Mouse (Mus musculus): ENCODE data around the gene Lnx1. TPM values are rescaled to one million over a fixed set of nuclear protein-coding genes. Genes with fewer than 3 reads are reported as not detected.

The Lnx1 gene
- polyA plus RNA-seq, 1 experiment from 2014 or later, result 0.92 TPM

- H3K9ac ChIP-seq, result no peak overlapping the region
- H3K4me2 ChIP-seq, result no peak overlapping the region
- 57% methylated on average over 17 of the region's 17 CpGs for WGBS
- H3K4me3 ChIP-seq, result no peak overlapping the region
- H3K27ac ChIP-seq (ENCODE audit: poor library complexity, severe bottlenecking), result no peak overlapping the region
- 0 out of 2 replicates have a peak, but pooled peaks cover 3% of the 10 kb centered on the region for H3K4me1 ChIP-seq (replicated peaks)
- H3K9me3 ChIP-seq (replicated peaks), result no peaks in the 10 kb centered on the region
- H3K36me3 ChIP-seq, result no peaks in the 10 kb centered on the region
- H3K27me3 ChIP-seq (replicated peaks), result peaks cover 12% of the 10 kb centered on the region; the same call in 1 of the 2 replicates
- ATAC-seq (ENCODE audit: insufficient number of reproducible peaks, low FRiP score), result no peak
These were observed 70.2 kb downstream of the Lnx1 start for GRCm38 (mm10) chr5:74632369-74633114.

- H3K36me3 ChIP-seq, result no peaks in the 10 kb centered on the region
- H3K4me3 ChIP-seq, result no peak overlapping the region
- H3K4me1 ChIP-seq (replicated peaks), result peaks cover 17% of the 10 kb centered on the region
- no peak overlapping the region for H3K9ac ChIP-seq
- no peaks in the 10 kb centered on the region; the same call in 1 of the 2 replicates for H3K27me3 ChIP-seq (replicated peaks)
- ATAC-seq (ENCODE audit: insufficient number of reproducible peaks, low FRiP score), result no peak
- 88% methylated on average over 12 of the region's 12 CpGs for WGBS
- no peak overlapping the region for H3K27ac ChIP-seq (ENCODE audit: poor library complexity, severe bottlenecking)
- H3K4me2 ChIP-seq, result no peak overlapping the region
- no peaks in the 10 kb centered on the region for H3K9me3 ChIP-seq (replicated peaks)
These were observed 74.7 kb downstream of the Lnx1 start for GRCm38 (mm10) chr5:74628001-74628400.

GRCm38 (mm10) chr5:74624385-74624784 is 78.3 kb downstream of the Lnx1 start:
- Histone ChIP-seq H3K27me3 (replicated peaks) (no peaks in the 10 kb centered on the region), H3K4me2 (no peak overlapping the region), H3K27ac (ENCODE audit: poor library complexity, severe bottlenecking) (no peak overlapping the region), H3K9me3 (replicated peaks) (no peaks in the 10 kb centered on the region), H3K36me3 (no peaks in the 10 kb centered on the region), H3K4me1 (replicated peaks) (peaks cover 27% of the 10 kb centered on the region), H3K4me3 (no peak overlapping the region), H3K9ac (no peak overlapping the region)
- 41% methylated on average over 5 of the region's 5 CpGs for WGBS
- no peak for ATAC-seq (ENCODE audit: insufficient number of reproducible peaks, low FRiP score)

DNA sequence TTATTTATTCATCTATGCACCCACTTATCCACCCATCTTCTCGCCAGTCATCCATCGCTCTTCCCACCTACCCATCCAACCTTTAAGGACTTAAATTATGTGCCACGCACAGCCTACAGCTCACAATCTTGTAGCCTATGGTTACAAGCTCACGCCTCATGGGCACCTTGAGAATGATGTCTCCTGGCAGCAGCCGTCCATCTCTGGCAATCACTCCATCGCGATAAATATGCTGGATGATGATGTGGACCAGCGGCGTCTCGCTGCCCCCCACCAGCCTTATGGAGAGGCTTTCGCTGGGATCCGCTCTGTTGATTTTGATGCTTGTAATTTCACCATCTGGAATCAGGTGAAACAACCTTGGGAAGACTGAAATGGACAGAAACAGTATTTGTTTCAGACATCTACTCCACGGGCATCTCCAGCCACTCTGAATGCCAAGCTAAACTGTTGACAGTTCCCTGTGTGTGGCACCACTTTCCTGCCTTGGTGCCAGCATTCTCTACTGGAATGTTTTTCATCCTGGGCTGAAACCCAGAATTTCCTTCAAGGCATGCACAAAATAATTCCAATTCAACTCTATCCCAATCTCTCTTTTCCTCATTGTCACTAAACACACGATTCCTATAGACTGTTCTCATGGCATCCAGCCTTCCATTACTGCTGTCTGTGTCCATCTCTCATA is 79.3 kb downstream of the Lnx1 start:
- H3K27me3 ChIP-seq (replicated peaks), result no peaks in the 10 kb centered on the region
- no peaks in the 10 kb centered on the region for H3K36me3 ChIP-seq
- H3K27ac ChIP-seq (ENCODE audit: poor library complexity, severe bottlenecking), result no peak overlapping the region
- H3K9ac ChIP-seq, result no peak overlapping the region
- 86% methylated on average over 14 of the region's 14 CpGs for WGBS
- no peak overlapping the region for H3K4me2 ChIP-seq
- no peak overlapping the region for H3K4me3 ChIP-seq
- H3K4me1 ChIP-seq (replicated peaks), result peaks cover 24% of the 10 kb centered on the region
- H3K9me3 ChIP-seq (replicated peaks), result no peaks in the 10 kb centered on the region
- ATAC-seq (ENCODE audit: insufficient number of reproducible peaks, low FRiP score), result no peak

DNA sequence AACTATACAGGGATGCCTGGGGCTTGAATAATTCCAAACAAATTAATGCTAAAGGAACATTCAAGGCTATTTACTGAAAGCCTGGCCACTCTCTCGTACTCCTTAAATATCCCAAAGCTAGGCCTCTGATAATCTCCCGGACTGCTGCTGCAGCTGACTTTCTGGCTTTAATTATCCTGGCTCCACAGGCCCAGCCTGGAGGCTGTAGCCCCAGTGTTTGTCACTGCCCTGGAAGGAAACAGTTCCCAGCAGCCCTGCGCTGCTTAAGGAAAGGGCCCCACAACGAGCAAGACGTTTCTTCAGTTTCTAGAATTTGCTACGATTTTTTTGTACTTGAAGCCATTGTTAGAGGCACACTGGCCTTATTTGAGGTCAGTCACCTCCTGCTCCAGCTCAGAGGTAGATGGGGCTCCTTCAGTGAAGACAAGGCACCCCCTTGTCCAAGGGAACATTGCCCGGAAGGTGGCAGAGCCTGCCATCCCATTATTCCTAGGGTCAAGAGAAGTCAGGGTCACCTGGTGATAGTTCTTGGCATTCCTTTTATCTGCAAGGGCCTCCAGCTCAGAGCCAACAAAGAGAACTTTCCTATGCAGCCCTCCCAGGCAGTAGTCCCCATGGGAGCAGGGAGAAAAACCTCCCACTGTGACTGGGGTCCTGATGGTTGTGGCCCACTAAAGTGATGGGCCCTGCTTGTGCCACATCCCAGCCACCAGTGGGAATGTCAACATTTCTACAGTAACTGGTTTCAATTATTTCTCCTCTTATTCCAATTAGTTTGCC is 80.8 kb downstream of the Lnx1 start:
- WGBS, result 27% methylated on average over 7 of the region's 7 CpGs
- no peak overlapping the region for H3K4me2 ChIP-seq
- peak overlapping the region; percentile 42; the same call in 1 of the 2 replicates for H3K27ac ChIP-seq (ENCODE audit: poor library complexity, severe bottlenecking)
- H3K9ac ChIP-seq, result no peak overlapping the region
- H3K27me3 ChIP-seq (replicated peaks), result no peaks in the 10 kb centered on the region
- H3K9me3 ChIP-seq (replicated peaks), result no peaks in the 10 kb centered on the region
- H3K36me3 ChIP-seq, result no peaks in the 10 kb centered on the region
- ATAC-seq (ENCODE audit: insufficient number of reproducible peaks, low FRiP score), result no peak
- H3K4me1 ChIP-seq (replicated peaks), result peaks cover 24% of the 10 kb centered on the region
- H3K4me3 ChIP-seq, result no peak overlapping the region

DNA sequence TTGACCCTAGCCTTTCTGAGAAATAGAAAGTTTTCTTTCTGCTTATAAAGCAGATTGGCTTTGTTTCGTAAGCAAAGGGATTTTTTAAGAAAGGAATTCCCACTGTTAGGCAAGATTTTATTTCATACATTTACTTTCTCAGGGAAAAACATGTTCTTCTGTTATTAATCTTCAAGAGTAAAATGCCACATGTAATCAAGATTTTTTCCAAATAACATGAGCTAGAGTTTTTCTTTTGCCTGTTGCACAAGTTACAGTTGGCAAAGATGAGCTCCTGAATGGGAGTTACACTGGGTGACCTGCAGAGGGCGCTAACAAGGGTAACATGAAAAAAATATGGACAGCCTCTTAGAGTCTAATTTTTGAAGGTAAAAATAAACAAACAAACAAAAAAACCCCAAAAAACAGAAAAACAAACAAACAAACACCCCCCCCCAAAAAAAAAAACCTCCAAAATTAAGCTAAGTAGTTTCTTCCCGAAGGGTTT is 84.1 kb downstream of the Lnx1 start:
- no peak for ATAC-seq (ENCODE audit: insufficient number of reproducible peaks, low FRiP score)
- no peak overlapping the region for H3K4me2 ChIP-seq
- WGBS, result 75% methylated on average over 3 of the region's 3 CpGs
- H3K27ac ChIP-seq (ENCODE audit: poor library complexity, severe bottlenecking), result no peak overlapping the region
- H3K4me3 ChIP-seq, result no peak overlapping the region
- no peaks in the 10 kb centered on the region for H3K36me3 ChIP-seq
- H3K27me3 ChIP-seq (replicated peaks), result 0 out of 2 replicates have a peak, but pooled peaks cover 3% of the 10 kb centered on the region
- no peaks in the 10 kb centered on the region for H3K9me3 ChIP-seq (replicated peaks)
- peaks cover 19% of the 10 kb centered on the region for H3K4me1 ChIP-seq (replicated peaks)
- no peak overlapping the region for H3K9ac ChIP-seq

DNA sequence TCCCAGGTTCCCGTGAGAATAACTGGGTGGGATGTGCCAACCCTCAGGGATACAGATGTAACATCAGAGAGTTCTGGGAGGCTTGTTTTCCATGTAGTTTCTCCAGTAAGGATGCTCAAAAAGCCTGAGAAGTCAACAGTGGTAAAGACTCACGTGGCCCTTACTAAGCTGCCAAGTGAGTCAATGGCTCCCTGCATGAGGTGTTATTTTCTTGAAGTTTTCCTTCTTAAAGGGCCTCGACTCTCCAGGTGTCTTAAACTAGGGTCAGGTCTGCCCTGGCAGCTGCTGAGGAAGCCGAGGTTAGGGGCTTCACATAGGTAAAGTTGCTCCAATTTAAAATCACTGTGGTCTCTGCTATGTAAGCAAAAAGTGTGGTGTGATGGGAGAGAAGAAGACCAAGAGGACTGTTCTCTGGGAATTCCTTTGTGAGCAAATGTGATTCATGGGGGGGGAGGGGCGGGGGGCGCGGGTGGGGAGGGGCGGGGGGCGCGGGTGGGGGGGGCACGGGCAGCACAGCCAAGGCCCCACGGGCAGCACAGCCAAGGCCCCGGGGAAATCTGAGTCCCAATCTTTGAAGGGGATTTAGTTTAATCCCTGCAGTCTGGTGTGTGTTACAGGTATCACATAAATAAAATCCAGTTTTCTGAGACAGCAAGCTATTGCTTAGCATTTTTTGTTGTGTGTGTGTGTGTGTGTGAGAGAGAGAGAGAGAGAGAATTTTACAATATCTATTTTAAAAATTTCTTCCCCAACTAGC is 84.7 kb downstream of the Lnx1 start:
- H3K4me2 ChIP-seq, result no peak overlapping the region
- H3K27ac ChIP-seq (ENCODE audit: poor library complexity, severe bottlenecking), result no peak overlapping the region
- no peak for ATAC-seq (ENCODE audit: insufficient number of reproducible peaks, low FRiP score)
- no peaks in the 10 kb centered on the region for H3K9me3 ChIP-seq (replicated peaks)
- H3K9ac ChIP-seq, result no peak overlapping the region
- H3K4me1 ChIP-seq (replicated peaks), result peaks cover 23% of the 10 kb centered on the region
- WGBS, result 68% methylated on average over 10 of the region's 13 CpGs
- 0 out of 2 replicates have a peak, but pooled peaks cover 3% of the 10 kb centered on the region for H3K27me3 ChIP-seq (replicated peaks)
- H3K4me3 ChIP-seq, result no peak overlapping the region
- no peaks in the 10 kb centered on the region for H3K36me3 ChIP-seq

- Histone ChIP-seq H3K9ac (no peak overlapping the region), H3K9me3 (replicated peaks) (no peaks in the 10 kb centered on the region), H3K27ac (ENCODE audit: poor library complexity, severe bottlenecking) (peak overlapping the region; percentile 22), H3K4me3 (no peak overlapping the region), H3K4me1 (replicated peaks) (peaks cover 23% of the 10 kb centered on the region), H3K36me3 (no peaks in the 10 kb centered on the region), H3K27me3 (replicated peaks) (0 out of 2 replicates have a peak, but pooled peaks cover 9% of the 10 kb centered on the region), H3K4me2 (peak overlapping the region; percentile 57)
- 10% methylated on average over 18 of the region's 18 CpGs for WGBS
- ATAC-seq (ENCODE audit: insufficient number of reproducible peaks, low FRiP score), result no peak
These were observed 89.1 kb downstream of the Lnx1 start for GRCm38 (mm10) chr5:74613491-74614151.

- ATAC-seq (ENCODE audit: insufficient number of reproducible peaks, low FRiP score), result no peak
- H3K27me3 ChIP-seq (replicated peaks), result 0 out of 2 replicates have a peak, but pooled peaks cover 9% of the 10 kb centered on the region
- H3K9ac ChIP-seq, result no peak overlapping the region
- peaks cover 23% of the 10 kb centered on the region for H3K4me1 ChIP-seq (replicated peaks)
- no peak overlapping the region for H3K4me3 ChIP-seq
- 54% methylated on average over 5 of the region's 5 CpGs for WGBS
- no peak overlapping the region for H3K27ac ChIP-seq (ENCODE audit: poor library complexity, severe bottlenecking)
- no peak overlapping the region for H3K4me2 ChIP-seq
- H3K9me3 ChIP-seq (replicated peaks), result no peaks in the 10 kb centered on the region
- H3K36me3 ChIP-seq, result no peaks in the 10 kb centered on the region
These were observed 90.0 kb downstream of the Lnx1 start for GRCm38 (mm10) chr5:74612713-74613112.

- no peak overlapping the region for H3K4me3 ChIP-seq
- H3K4me2 ChIP-seq, result no peak overlapping the region
- 74% methylated on average over 10 of the region's 10 CpGs for WGBS
- H3K27ac ChIP-seq (ENCODE audit: poor library complexity, severe bottlenecking), result no peak overlapping the region
- no peak overlapping the region for H3K9ac ChIP-seq
- no peaks in the 10 kb centered on the region for H3K9me3 ChIP-seq (replicated peaks)
- no peak for ATAC-seq (ENCODE audit: insufficient number of reproducible peaks, low FRiP score)
- peaks cover 23% of the 10 kb centered on the region for H3K4me1 ChIP-seq (replicated peaks)
- H3K36me3 ChIP-seq, result no peaks in the 10 kb centered on the region
- H3K27me3 ChIP-seq (replicated peaks), result 0 out of 2 replicates have a peak, but pooled peaks cover 6% of the 10 kb centered on the region
These were observed 92.2 kb downstream of the Lnx1 start for GRCm38 (mm10) chr5:74610511-74610910.

All from heart, embryonic 12.5 days (tissue).